Mouse (Mus musculus): ENCODE results near the gene Myh14. TPM values are rescaled to one million over a fixed set of nuclear protein-coding genes. Genes with fewer than 3 reads are reported as not detected.

Myh14 gene
- total RNA-seq, 1 experiment, result 7.0 TPM

DNA sequence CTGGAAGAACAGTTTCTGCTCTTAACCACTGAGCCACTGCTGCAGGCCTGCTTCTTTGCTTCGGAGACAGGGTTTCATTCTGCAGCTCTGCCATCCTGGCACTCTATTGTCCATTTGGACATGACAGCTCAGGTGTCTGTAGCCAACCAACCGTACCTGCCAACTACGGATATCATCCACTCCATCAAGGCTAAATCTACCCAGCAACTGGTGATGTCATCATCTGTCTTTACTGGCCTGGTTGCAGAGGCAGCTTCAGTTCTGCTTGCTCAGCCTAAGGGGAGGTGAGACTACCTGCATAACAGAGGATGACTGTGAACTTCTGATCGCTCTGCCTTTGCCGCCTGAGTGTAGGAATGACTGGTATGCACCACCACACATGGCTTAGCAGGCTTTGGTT lies 1.6 kb upstream of the Myh14 start:
- in situ Hi-C loops (cut with MboI; ENCODE audit: low sequenced_read_pairs in 2 of 2, unreplicated experiment in 2 of 2), result no loop called here
- Histone ChIP-seq H3K4me1 (ENCODE audit: control insufficient read depth in 2 of 2, insufficient read depth in 2 of 2, low read length in 2 of 2, poor library complexity in 1 of 2) (peaks cover 0 to 3% of the 10 kb centered on the region in 2 experiments; a peak in 2 of 4 replicates), H3K9ac (ENCODE audit: insufficient read depth, low read depth, low read length, poor library complexity, severe bottlenecking) (no peak overlapping the region), H3K36me3 (ENCODE audit: control insufficient read depth, insufficient read depth, low read length, poor library complexity, severe bottlenecking) (no peaks in the 10 kb centered on the region), H3K9me3 (ENCODE audit: control insufficient read depth, insufficient read depth, low read depth, low read length) (no peaks in the 10 kb centered on the region), H3K4me3 (ENCODE audit: insufficient read depth in 1 of 2, low read depth in 1 of 2, low read length in 2 of 2, poor library complexity in 1 of 2, severe bottlenecking in 1 of 2) (no peak overlapping the region), H3K27ac (ENCODE audit: insufficient read depth, low read depth, low read length, poor library complexity, severe bottlenecking) (no peak overlapping the region)
- TF ChIP-seq CHD2 (IDR thresholded peaks at IDR 0.05; ENCODE audit: low read depth, low read length) (no peak), MAFK (IDR thresholded peaks at IDR 0.05; ENCODE audit: insufficient read depth, low read depth, low read length) (no peak), ZC3H11A (IDR thresholded peaks at IDR 0.05; ENCODE audit: borderline replicate concordance, low read depth, low read length) (no peak), HCFC1 (IDR thresholded peaks at IDR 0.05; ENCODE audit: borderline replicate concordance, insufficient read depth, low read length) (no peak)
- DNase-seq (ENCODE audit: low read depth, low spot score), result no peak

DNA sequence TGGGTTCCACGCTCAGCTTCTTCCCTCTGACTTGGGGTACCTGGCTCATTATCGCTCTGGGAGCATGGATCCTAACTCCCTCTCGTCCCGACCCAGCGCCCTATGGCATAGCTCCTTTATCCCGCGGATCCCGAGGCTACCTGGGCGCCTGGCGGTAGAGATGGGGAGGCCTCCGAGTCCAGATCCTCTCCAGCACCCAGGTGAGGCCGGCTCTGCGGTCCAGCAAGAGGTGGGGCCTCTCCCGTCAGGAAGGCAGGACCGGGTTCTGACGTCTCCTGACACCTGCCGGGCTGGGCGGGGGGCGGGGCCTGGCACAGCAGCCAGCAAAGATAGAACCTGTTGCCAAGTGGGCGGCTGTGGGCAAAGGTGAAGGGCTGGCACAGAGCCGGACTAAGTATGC lies 1.5 kb downstream of the Myh14 start:
- TF ChIP-seq CHD2 (IDR thresholded peaks at IDR 0.05; ENCODE audit: low read depth, low read length) (no peak), HCFC1 (IDR thresholded peaks at IDR 0.05; ENCODE audit: borderline replicate concordance, insufficient read depth, low read length) (no peak), ZNF384 (IDR thresholded peaks at IDR 0.05; ENCODE audit: low read depth, low read length) (no peak), MAFK (IDR thresholded peaks at IDR 0.05; ENCODE audit: insufficient read depth, low read depth, low read length) (no peak), ZC3H11A (IDR thresholded peaks at IDR 0.05; ENCODE audit: borderline replicate concordance, low read depth, low read length) (no peak)

DNA sequence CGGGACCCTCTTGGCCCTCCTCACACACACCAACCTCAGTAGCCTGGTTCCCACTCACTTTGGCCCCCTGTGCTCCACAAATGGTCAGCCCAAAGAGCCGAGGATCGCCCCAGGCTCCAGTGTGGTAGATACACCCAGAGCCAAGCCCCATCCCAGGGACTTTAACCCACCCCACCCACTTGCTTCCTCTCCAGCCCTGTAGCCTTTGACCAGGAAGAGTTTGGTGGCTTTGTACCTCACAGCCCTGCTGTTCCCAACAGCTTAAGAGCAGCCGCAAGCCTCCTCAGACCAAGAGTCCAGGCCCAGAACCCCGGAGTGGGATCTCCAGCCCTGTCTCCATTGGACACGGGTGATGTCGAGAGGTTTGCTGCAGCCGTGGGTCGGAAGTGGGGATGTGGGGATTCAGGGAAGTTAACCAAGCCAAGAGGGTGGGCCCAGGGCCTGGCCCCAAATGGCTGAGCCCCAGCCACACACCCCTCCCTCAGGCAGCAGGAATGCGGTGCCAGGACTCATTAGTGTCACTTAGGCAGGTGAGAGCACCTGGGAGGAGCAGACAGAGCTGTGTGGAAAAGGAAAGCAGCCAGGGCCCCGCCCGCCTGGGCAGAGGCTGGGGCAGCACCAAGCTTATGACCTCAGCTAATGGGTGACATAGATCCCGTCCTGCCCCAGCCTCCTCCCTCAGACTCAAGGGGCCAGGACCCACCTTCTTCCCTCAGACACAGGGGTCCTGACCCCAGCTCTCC lies 2.5 kb downstream of the Myh14 start:
- H3K4me3 ChIP-seq (ENCODE audit: insufficient read depth in 1 of 2, low read depth in 1 of 2, low read length in 2 of 2, poor library complexity in 1 of 2, severe bottlenecking in 1 of 2), result no peak overlapping the region; a peak in 1 of 4 replicates
- in situ Hi-C loops (cut with MboI; ENCODE audit: low sequenced_read_pairs in 2 of 2, unreplicated experiment in 2 of 2), result no loop called here
- H3K27ac ChIP-seq (ENCODE audit: insufficient read depth, low read depth, low read length, poor library complexity, severe bottlenecking), result no peak overlapping the region
- peaks cover 0 to 5% of the 10 kb centered on the region in 2 experiments; a peak in 2 of 4 replicates for H3K4me1 ChIP-seq (ENCODE audit: control insufficient read depth in 2 of 2, insufficient read depth in 2 of 2, low read length in 2 of 2, poor library complexity in 1 of 2)
- DNase-seq (ENCODE audit: low read depth, low spot score), result no peak
- no peak overlapping the region for H3K9ac ChIP-seq (ENCODE audit: insufficient read depth, low read depth, low read length, poor library complexity, severe bottlenecking)
- H3K36me3 ChIP-seq (ENCODE audit: control insufficient read depth, insufficient read depth, low read length, poor library complexity, severe bottlenecking), result no peaks in the 10 kb centered on the region
- TF ChIP-seq ZNF384 (IDR thresholded peaks at IDR 0.05; ENCODE audit: low read depth, low read length), result no peak
- no peak for TF ChIP-seq MAFK (IDR thresholded peaks at IDR 0.05; ENCODE audit: insufficient read depth, low read depth, low read length)
- no peak for TF ChIP-seq HCFC1 (IDR thresholded peaks at IDR 0.05; ENCODE audit: borderline replicate concordance, insufficient read depth, low read length)
- no peak for TF ChIP-seq ZC3H11A (IDR thresholded peaks at IDR 0.05; ENCODE audit: borderline replicate concordance, low read depth, low read length)
- no peak for TF ChIP-seq CHD2 (IDR thresholded peaks at IDR 0.05; ENCODE audit: low read depth, low read length)
- no peaks in the 10 kb centered on the region for H3K9me3 ChIP-seq (ENCODE audit: control insufficient read depth, insufficient read depth, low read depth, low read length)

More for the DNA sequence above, 1.5 kb downstream of the Myh14 start:
- DNase-seq (ENCODE audit: low read depth, low spot score), result no peak
- in situ Hi-C loops (cut with MboI; ENCODE audit: low sequenced_read_pairs in 2 of 2, unreplicated experiment in 2 of 2), result no loop called here
- H3K4me1 ChIP-seq (ENCODE audit: control insufficient read depth in 2 of 2, insufficient read depth in 2 of 2, low read length in 2 of 2, poor library complexity in 1 of 2), result peaks cover 0 to 5% of the 10 kb centered on the region in 2 experiments; a peak in 2 of 4 replicates
- H3K4me3 ChIP-seq (ENCODE audit: insufficient read depth in 1 of 2, low read depth in 1 of 2, low read length in 2 of 2, poor library complexity in 1 of 2, severe bottlenecking in 1 of 2), result peak overlapping the region; percentile 35 to 62
- no peaks in the 10 kb centered on the region for H3K9me3 ChIP-seq (ENCODE audit: control insufficient read depth, insufficient read depth, low read depth, low read length)
- H3K9ac ChIP-seq (ENCODE audit: insufficient read depth, low read depth, low read length, poor library complexity, severe bottlenecking), result no peak overlapping the region
- H3K36me3 ChIP-seq (ENCODE audit: control insufficient read depth, insufficient read depth, low read length, poor library complexity, severe bottlenecking), result no peaks in the 10 kb centered on the region
- no peak overlapping the region for H3K27ac ChIP-seq (ENCODE audit: insufficient read depth, low read depth, low read length, poor library complexity, severe bottlenecking)

DNA sequence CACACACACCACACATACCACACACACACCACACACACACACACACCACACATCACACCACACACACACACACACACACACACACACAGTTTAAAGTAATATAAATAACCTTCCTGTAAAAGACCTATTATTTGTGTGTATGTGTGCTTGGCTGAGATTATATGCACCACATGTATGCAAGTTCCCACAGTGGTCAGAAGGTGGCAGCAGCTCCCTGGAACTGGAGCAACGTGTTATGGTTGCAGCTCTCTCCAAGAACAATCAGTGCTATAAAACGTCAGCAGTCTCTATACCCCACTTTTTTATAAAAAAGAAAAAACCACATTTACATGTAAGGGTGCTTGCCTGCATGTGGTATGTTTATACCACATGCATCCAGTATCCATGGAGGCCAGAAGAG lies 4.2 kb downstream of the Myh14 start:
- Histone ChIP-seq H3K27ac (ENCODE audit: insufficient read depth, low read depth, low read length, poor library complexity, severe bottlenecking) (no peak overlapping the region), H3K36me3 (ENCODE audit: control insufficient read depth, insufficient read depth, low read length, poor library complexity, severe bottlenecking) (no peaks in the 10 kb centered on the region), H3K4me3 (ENCODE audit: insufficient read depth in 1 of 2, low read depth in 1 of 2, low read length in 2 of 2, poor library complexity in 1 of 2, severe bottlenecking in 1 of 2) (no peak overlapping the region), H3K4me1 (ENCODE audit: control insufficient read depth in 2 of 2, insufficient read depth in 2 of 2, low read length in 2 of 2, poor library complexity in 1 of 2) (peaks cover 0 to 13% of the 10 kb centered on the region in 2 experiments; a peak in 2 of 4 replicates), H3K9ac (ENCODE audit: insufficient read depth, low read depth, low read length, poor library complexity, severe bottlenecking) (no peak overlapping the region), H3K9me3 (ENCODE audit: control insufficient read depth, insufficient read depth, low read depth, low read length) (no peaks in the 10 kb centered on the region)
- DNase-seq (ENCODE audit: low read depth, low spot score), result no peak
- in situ Hi-C loops (cut with MboI; ENCODE audit: low sequenced_read_pairs in 2 of 2, unreplicated experiment in 2 of 2), result no loop called here
- TF ChIP-seq ZC3H11A (IDR thresholded peaks at IDR 0.05; ENCODE audit: borderline replicate concordance, low read depth, low read length) (no peak), MAFK (IDR thresholded peaks at IDR 0.05; ENCODE audit: insufficient read depth, low read depth, low read length) (no peak), CHD2 (IDR thresholded peaks at IDR 0.05; ENCODE audit: low read depth, low read length) (no peak), HCFC1 (IDR thresholded peaks at IDR 0.05; ENCODE audit: borderline replicate concordance, insufficient read depth, low read length) (no peak), ZNF384 (IDR thresholded peaks at IDR 0.05; ENCODE audit: low read depth, low read length) (no peak)
